Mouse (Mus musculus) spleen, adult 2 months (tissue): ENCODE results near the gene Atxn10. TPM values are rescaled to one million over a fixed set of nuclear protein-coding genes. Genes with fewer than 3 reads are reported as not detected.

ENCODE experiments used
- DNase-seq, 2 experiments: peaks; one replicate each; pipeline versions ENCODE4 v3.0.0 to v3.0.0-alpha.2; 2012 to 2021; ENCODE audit warnings: low spot score in 2 of 2, low read depth in 1 of 2
- H3K27ac ChIP-seq: fragments of 200-500 bp; 2 replicates; pipeline ENCODE4 v1.5.1; 2012; ENCODE audit warnings: low read length, inconsistent platforms; ENCODE audit not compliant: insufficient read depth
- H3K27me3 ChIP-seq: fragments of 200-500 bp; 2 replicates; pipeline ENCODE4 v1.6.1; 2012; ENCODE audit warnings: mild to moderate bottlenecking, moderate library complexity, low read length, inconsistent platforms; ENCODE audit not compliant: control insufficient read depth, insufficient read depth
- H3K36me3 ChIP-seq: fragments of 200-500 bp; 2 replicates; pipeline ENCODE4 v1.6.1; 2012; ENCODE audit warnings: mild to moderate bottlenecking, low read length, inconsistent platforms; ENCODE audit not compliant: control insufficient read depth, insufficient read depth
- H3K4me1 ChIP-seq: fragments of 200-500 bp; 2 replicates; pipeline ENCODE4 v1.6.1; 2011; ENCODE audit warnings: inconsistent platforms; ENCODE audit not compliant: control insufficient read depth, insufficient read depth, insufficient read length
- H3K4me3 ChIP-seq: fragments of 200-500 bp; 2 replicates; pipeline ENCODE4 v1.5.1; 2011; ENCODE audit warnings: mild to moderate bottlenecking, inconsistent platforms; ENCODE audit not compliant: insufficient read depth, insufficient read length; ENCODE audit errors: extremely low read depth
- CTCF ChIP-seq: fragments of 200-500 bp; IDR thresholded peaks from 2 replicates; pipeline ENCODE4 v1.5.1; 2011; ENCODE audit warnings: mild to moderate bottlenecking, inconsistent platforms; ENCODE audit not compliant: insufficient read depth, insufficient read length, insufficient replicate concordance; ENCODE audit errors: extremely low read depth
- POLR2A ChIP-seq: fragments of 200-500 bp; IDR thresholded peaks from 2 replicates; pipeline ENCODE4 v1.6.1; 2011; ENCODE audit warnings: low read depth, low read length, inconsistent platforms
- WGBS: fragments of 180-500 bp; shearing (Covaris S2); methylation state at CpG from one replicate; pipeline ENCODE4 v1.1.7; 2018; 5-methylcytosine and 5-hydroxymethylcytosine counted together
- polyA plus RNA-seq: library from polyadenylated mRNA; depleted of rRNA; stranded (reverse); fragments of >200 nt; gene quantifications from 2 replicates; pipeline ENCODE4 v1.2.3, GENCODE M21; 2012

The Atxn10 gene
- polyA plus RNA-seq, 1 experiment = 35.7 TPM

GRCm38 (mm10) chr15:85479919-85480318 is 143.9 kb downstream of the Atxn10 start:
- no peaks in the 10 kb centered on the region for H3K27me3 ChIP-seq
- no peak overlapping the region for H3K27ac ChIP-seq
- TF ChIP-seq POLR2A (no peak), CTCF (no peak)
- WGBS = 20% methylated on average over 5 of the region's 5 CpGs
- no peaks in the 10 kb centered on the region for H3K4me1 ChIP-seq
- DNase-seq = no peak
- H3K4me3 ChIP-seq = no peak overlapping the region
- no peaks in the 10 kb centered on the region for H3K36me3 ChIP-seq

GRCm38 (mm10) chr15:85480630-85481029 is 144.6 kb downstream of the Atxn10 start:
- DNase-seq = no peak
- WGBS = 85% methylated on average over 3 of the region's 3 CpGs
- H3K36me3 ChIP-seq = no peaks in the 10 kb centered on the region
- no peaks in the 10 kb centered on the region for H3K4me1 ChIP-seq
- no peak overlapping the region for H3K4me3 ChIP-seq
- no peak overlapping the region for H3K27ac ChIP-seq
- TF ChIP-seq CTCF = no peak
- TF ChIP-seq POLR2A = no peak
- no peaks in the 10 kb centered on the region for H3K27me3 ChIP-seq

- TF ChIP-seq POLR2A (no peak), CTCF (no peak)
- Histone ChIP-seq H3K27me3 (no peaks in the 10 kb centered on the region), H3K4me1 (no peaks in the 10 kb centered on the region), H3K4me3 (no peak overlapping the region), H3K36me3 (no peaks in the 10 kb centered on the region), H3K27ac (no peak overlapping the region)
- 83% methylated on average over 10 of the region's 10 CpGs for WGBS
- no peak for DNase-seq
Measured at GRCm38 (mm10) chr15:85488900-85489299, 152.9 kb downstream of the Atxn10 start.

GRCm38 (mm10) chr15:85489751-85490150 is 153.7 kb downstream of the Atxn10 start:
- H3K27me3 ChIP-seq = no peaks in the 10 kb centered on the region
- no peak for DNase-seq
- TF ChIP-seq CTCF = no peak
- TF ChIP-seq POLR2A = no peak
- WGBS = 87% methylated on average over 7 of the region's 7 CpGs
- H3K36me3 ChIP-seq = no peaks in the 10 kb centered on the region
- no peak overlapping the region for H3K4me3 ChIP-seq
- no peak overlapping the region for H3K27ac ChIP-seq
- H3K4me1 ChIP-seq = no peaks in the 10 kb centered on the region

- Histone ChIP-seq H3K4me3 (no peak overlapping the region), H3K27ac (no peak overlapping the region), H3K36me3 (no peaks in the 10 kb centered on the region), H3K27me3 (no peaks in the 10 kb centered on the region), H3K4me1 (no peaks in the 10 kb centered on the region)
- no peak for DNase-seq
- WGBS = 25% methylated on average over 11 of the region's 11 CpGs
- no peak for TF ChIP-seq POLR2A
Measured at GRCm38 (mm10) chr15:85494163-85494621, 158.1 kb downstream of the Atxn10 start.

GRCm38 (mm10) chr15:85497548-85497947 is 161.5 kb downstream of the Atxn10 start:
- Histone ChIP-seq H3K4me1 (no peaks in the 10 kb centered on the region), H3K36me3 (no peaks in the 10 kb centered on the region), H3K27ac (no peak overlapping the region), H3K4me3 (no peak overlapping the region), H3K27me3 (no peaks in the 10 kb centered on the region)
- no peak for DNase-seq
- WGBS = 69% methylated on average over 4 of the region's 4 CpGs
- no peak for TF ChIP-seq CTCF
- TF ChIP-seq POLR2A = no peak

GRCm38 (mm10) chr15:85497981-85498475 is 162.0 kb downstream of the Atxn10 start:
- DNase-seq = no peak

More at GRCm38 (mm10) chr15:85497981-85498475, 162.0 kb downstream of the Atxn10 start:
- H3K4me3 ChIP-seq = no peak overlapping the region
- no peaks in the 10 kb centered on the region for H3K27me3 ChIP-seq
- no peak for TF ChIP-seq CTCF
- TF ChIP-seq POLR2A = no peak
- H3K4me1 ChIP-seq = no peaks in the 10 kb centered on the region
- no peaks in the 10 kb centered on the region for H3K36me3 ChIP-seq
- H3K27ac ChIP-seq = no peak overlapping the region
- 75% methylated on average over 10 of the region's 10 CpGs for WGBS
